Mouse (Mus musculus): Measurements from ENCODE around the gene Dst. TPM values are rescaled to one million over a fixed set of nuclear protein-coding genes. Genes with fewer than 3 reads are reported as not detected.

Dst gene
- polyA plus RNA-seq, 1 experiment, result 49.7 TPM

DNA sequence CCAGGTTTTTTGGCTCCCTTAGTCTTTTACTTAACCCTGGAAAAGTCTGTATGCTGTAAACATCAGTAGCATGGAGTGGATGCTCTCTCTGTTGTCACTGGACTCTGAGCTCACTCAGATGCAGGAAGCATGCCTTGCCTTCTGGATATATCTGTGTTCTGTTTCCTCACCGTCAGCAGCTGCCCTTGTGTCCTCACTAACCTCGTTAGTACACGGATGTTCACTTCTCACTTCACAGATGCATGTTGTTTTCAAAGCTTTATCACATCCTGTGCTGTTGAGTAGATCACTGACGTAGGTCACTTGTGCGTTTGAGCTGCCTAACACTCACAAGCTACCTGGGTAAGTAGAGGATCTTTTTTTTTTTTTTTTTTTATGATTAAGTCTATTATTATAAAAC is 279.5 kb downstream of the Dst start:
- Histone ChIP-seq H3K36me3 (ENCODE audit: control insufficient read depth, insufficient read depth) (peaks cover 55% of the 10 kb centered on the region), H3K4me2 (ENCODE audit: low read depth) (no peak overlapping the region), H3K27me3 (ENCODE audit: control insufficient read depth, insufficient read depth, insufficient read length) (no peaks in the 10 kb centered on the region), H3K79me2 (ENCODE audit: control insufficient read depth, insufficient read depth) (no peaks in the 10 kb centered on the region), H3K4me3 (no peak overlapping the region), H3ac (ENCODE audit: control insufficient read depth, insufficient read length) (no peak overlapping the region)
- TF ChIP-seq POLR2A (IDR thresholded peaks at IDR 0.05; ENCODE audit: insufficient read length, low read depth) (no peak), REST (IDR thresholded peaks at IDR 0.05; ENCODE audit: insufficient read depth, insufficient read length) (no peak), USF1 (IDR thresholded peaks at IDR 0.05; ENCODE audit: low read depth) (no peak), SRF (IDR thresholded peaks at IDR 0.05; ENCODE audit: control insufficient read depth, insufficient read length, low read depth) (no peak), MYOD1 (IDR thresholded peaks at IDR 0.05; ENCODE audit: control insufficient read depth in 1 of 3, insufficient read length in 2 of 3, low read depth in 2 of 3) (no peak)

DNA sequence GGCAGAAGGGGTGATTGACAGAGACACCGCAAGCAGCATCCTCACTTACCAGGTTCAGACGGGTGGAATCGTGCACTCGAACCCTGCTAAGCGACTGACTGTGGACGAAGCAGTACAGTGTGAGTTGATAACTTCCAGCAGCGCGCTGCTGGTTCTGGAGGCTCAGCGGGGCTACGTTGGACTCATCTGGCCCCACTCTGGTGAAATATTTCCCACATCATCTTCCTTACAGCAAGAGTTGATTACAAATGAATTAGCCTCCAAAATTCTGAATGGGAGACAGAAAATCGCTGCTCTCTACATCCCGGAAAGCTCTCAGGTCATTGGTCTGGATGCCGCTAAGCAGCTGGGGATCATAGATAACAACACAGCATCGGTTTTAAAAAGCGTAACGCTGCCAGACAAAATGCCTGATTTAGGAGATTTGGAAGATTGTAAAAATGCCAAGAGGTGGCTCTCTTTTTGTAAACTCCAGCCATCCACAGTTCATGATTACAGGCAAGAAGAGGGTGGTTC is 280.8 kb downstream of the Dst start:
- TF ChIP-seq REST (IDR thresholded peaks at IDR 0.05; ENCODE audit: insufficient read depth, insufficient read length), result no peak
- peak; percentile 53 for TF ChIP-seq POLR2AphosphoS2 (IDR thresholded peaks at IDR 0.05; ENCODE audit: insufficient read length, low read depth)
- Histone ChIP-seq H3ac (ENCODE audit: control insufficient read depth, insufficient read length) (no peak overlapping the region), H3K27me3 (ENCODE audit: control insufficient read depth, insufficient read depth, insufficient read length) (no peaks in the 10 kb centered on the region), H3K36me3 (ENCODE audit: control insufficient read depth, insufficient read depth) (peaks cover 58% of the 10 kb centered on the region), H3K79me2 (ENCODE audit: control insufficient read depth, insufficient read depth) (no peaks in the 10 kb centered on the region), H3K4me2 (ENCODE audit: low read depth) (no peak overlapping the region), H3K4me3 (no peak overlapping the region)

DNA sequence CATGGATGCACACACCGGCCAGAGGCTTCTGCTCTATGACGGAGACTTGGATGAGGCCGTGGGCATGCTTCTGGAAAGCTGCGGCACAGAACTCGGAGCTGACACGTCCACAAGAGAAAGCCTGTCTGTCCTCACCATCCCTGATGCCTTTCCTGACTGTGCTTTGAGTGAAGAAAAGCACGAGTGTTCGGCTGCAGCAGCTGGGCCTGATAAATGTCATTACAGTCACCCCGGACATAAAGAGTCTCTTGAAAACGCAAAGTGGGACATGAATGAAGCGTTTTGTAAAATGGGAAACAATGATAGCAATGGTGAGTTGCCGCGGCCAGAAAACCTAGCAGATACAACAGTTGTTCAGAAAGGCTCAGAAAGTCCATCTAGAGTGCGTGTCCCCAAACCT is 281.3 kb downstream of the Dst start:
- no peaks in the 10 kb centered on the region for H3K27me3 ChIP-seq (ENCODE audit: control insufficient read depth, insufficient read depth, insufficient read length)
- no peaks in the 10 kb centered on the region for H3K79me2 ChIP-seq (ENCODE audit: control insufficient read depth, insufficient read depth)
- H3ac ChIP-seq (ENCODE audit: control insufficient read depth, insufficient read length), result no peak overlapping the region
- no peak overlapping the region for H3K4me3 ChIP-seq
- H3K36me3 ChIP-seq (ENCODE audit: control insufficient read depth, insufficient read depth), result peaks cover 58% of the 10 kb centered on the region
- no peak overlapping the region for H3K4me2 ChIP-seq (ENCODE audit: low read depth)
- TF ChIP-seq MAX (IDR thresholded peaks at IDR 0.05; ENCODE audit: low read depth) (no peak), SRF (IDR thresholded peaks at IDR 0.05; ENCODE audit: control insufficient read depth, insufficient read length, low read depth) (no peak), REST (IDR thresholded peaks at IDR 0.05; ENCODE audit: insufficient read depth, insufficient read length) (no peak), CEBPB (IDR thresholded peaks at IDR 0.05; ENCODE audit: insufficient read depth, poor library complexity, severe bottlenecking) (no peak), TCF3 (IDR thresholded peaks at IDR 0.05; ENCODE audit: insufficient read length, low read depth) (no peak), E2F4 (IDR thresholded peaks at IDR 0.05; ENCODE audit: insufficient read depth) (no peak), MYOG (IDR thresholded peaks at IDR 0.05; ENCODE audit: control insufficient read depth in 1 of 3, insufficient read depth in 1 of 3, insufficient read length in 2 of 3, low read depth in 2 of 3) (no peak)

DNA sequence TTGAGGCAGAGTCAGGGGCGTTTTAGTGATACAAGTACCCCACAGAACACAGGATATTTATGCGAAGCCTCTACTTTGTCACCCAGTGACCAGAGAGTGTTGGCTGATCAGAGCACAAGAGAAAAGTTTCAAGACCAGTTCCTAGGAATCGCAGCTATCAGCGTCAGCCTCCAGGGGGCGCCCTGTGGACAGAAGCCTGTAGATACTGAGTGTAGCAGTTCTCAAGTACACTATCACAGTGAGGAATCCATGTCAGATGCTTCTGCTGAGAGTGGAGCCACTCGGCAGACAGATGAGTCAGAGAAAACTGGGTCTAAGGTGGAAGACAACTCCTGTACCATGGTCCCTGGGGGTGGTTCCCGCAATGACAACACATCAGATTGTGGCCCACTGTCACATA is 281.9 kb downstream of the Dst start:
- Histone ChIP-seq H3K36me3 (ENCODE audit: control insufficient read depth, insufficient read depth) (peaks cover 64% of the 10 kb centered on the region), H3K27me3 (ENCODE audit: control insufficient read depth, insufficient read depth, insufficient read length) (no peaks in the 10 kb centered on the region), H3ac (ENCODE audit: control insufficient read depth, insufficient read length) (no peak overlapping the region), H3K79me2 (ENCODE audit: control insufficient read depth, insufficient read depth) (no peaks in the 10 kb centered on the region), H3K4me3 (no peak overlapping the region), H3K4me2 (ENCODE audit: low read depth) (no peak overlapping the region)
- no peak for TF ChIP-seq E2F4 (IDR thresholded peaks at IDR 0.05; ENCODE audit: insufficient read depth)
- TF ChIP-seq USF1 (IDR thresholded peaks at IDR 0.05; ENCODE audit: low read depth), result no peak
- TF ChIP-seq SRF (IDR thresholded peaks at IDR 0.05; ENCODE audit: control insufficient read depth, insufficient read length, low read depth), result no peak
- peak; percentile 49 for TF ChIP-seq POLR2AphosphoS2 (IDR thresholded peaks at IDR 0.05; ENCODE audit: insufficient read length, low read depth)
- TF ChIP-seq MYOG (IDR thresholded peaks at IDR 0.05; ENCODE audit: control insufficient read depth in 1 of 3, insufficient read depth in 1 of 3, insufficient read length in 2 of 3, low read depth in 2 of 3), result no peak
- TF ChIP-seq CEBPB (IDR thresholded peaks at IDR 0.05; ENCODE audit: insufficient read depth, poor library complexity, severe bottlenecking), result no peak

DNA sequence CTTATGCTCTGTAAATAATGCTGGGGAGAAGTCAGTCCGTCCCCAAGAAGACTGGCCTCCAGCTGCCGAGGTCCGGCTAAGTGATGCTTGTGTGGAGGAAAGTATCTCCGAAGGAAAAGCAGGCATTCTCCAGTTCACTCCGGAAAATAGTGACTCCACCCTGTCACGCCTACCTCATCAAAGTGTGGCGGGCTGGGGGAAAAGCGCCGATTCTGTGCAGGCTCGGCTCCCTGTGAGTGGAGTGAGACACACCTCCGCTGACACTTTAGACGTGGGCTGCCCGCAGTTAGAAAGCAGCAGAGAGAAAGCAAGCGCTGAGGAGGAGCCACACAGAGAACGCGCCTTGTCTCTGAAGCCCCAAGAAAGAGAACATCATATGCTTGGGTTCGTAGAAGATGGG is 284.1 kb downstream of the Dst start:
- Histone ChIP-seq H3K36me3 (ENCODE audit: control insufficient read depth, insufficient read depth) (peaks cover 75% of the 10 kb centered on the region), H3K4me3 (no peak overlapping the region), H3ac (ENCODE audit: control insufficient read depth, insufficient read length) (no peak overlapping the region), H3K4me2 (ENCODE audit: low read depth) (no peak overlapping the region), H3K79me2 (ENCODE audit: control insufficient read depth, insufficient read depth) (no peaks in the 10 kb centered on the region), H3K27me3 (ENCODE audit: control insufficient read depth, insufficient read depth, insufficient read length) (no peaks in the 10 kb centered on the region)
- TF ChIP-seq MYOD1 (IDR thresholded peaks at IDR 0.05; ENCODE audit: control insufficient read depth in 1 of 3, insufficient read length in 2 of 3, low read depth in 2 of 3), result no peak
- TF ChIP-seq TCF3 (IDR thresholded peaks at IDR 0.05; ENCODE audit: insufficient read length, low read depth), result no peak
- TF ChIP-seq MAX (IDR thresholded peaks at IDR 0.05; ENCODE audit: low read depth), result no peak
- no peak for TF ChIP-seq REST (IDR thresholded peaks at IDR 0.05; ENCODE audit: insufficient read depth, insufficient read length)
- TF ChIP-seq POLR2AphosphoS2 (IDR thresholded peaks at IDR 0.05; ENCODE audit: insufficient read length, low read depth), result peak; percentile 32
- no peak for TF ChIP-seq SRF (IDR thresholded peaks at IDR 0.05; ENCODE audit: control insufficient read depth, insufficient read length, low read depth)
- no peak for TF ChIP-seq E2F4 (IDR thresholded peaks at IDR 0.05; ENCODE audit: insufficient read depth)

DNA sequence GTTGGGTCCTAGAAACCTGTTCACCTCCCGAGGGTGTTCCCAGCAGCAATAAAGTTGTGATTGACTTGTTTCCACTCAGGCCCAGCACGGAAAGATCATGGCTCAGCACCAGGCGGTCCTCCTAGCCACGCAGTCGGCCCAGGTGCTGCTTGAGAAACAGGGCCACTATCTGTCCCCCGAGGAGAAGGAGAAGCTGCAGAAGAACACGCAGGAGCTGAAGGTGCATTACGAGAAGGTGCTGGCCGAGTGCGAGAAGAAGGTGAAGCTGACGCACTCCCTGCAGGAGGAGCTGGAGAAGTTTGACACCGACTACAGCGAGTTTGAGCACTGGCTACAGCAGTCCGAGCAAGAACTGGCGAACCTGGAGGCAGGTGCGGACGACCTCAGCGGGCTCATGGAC is 292.8 kb downstream of the Dst start:
- no peak overlapping the region for H3ac ChIP-seq (ENCODE audit: control insufficient read depth, insufficient read length)
- no peak overlapping the region for H3K4me3 ChIP-seq
- no peaks in the 10 kb centered on the region for H3K79me2 ChIP-seq (ENCODE audit: control insufficient read depth, insufficient read depth)
- peaks cover 78% of the 10 kb centered on the region for H3K36me3 ChIP-seq (ENCODE audit: control insufficient read depth, insufficient read depth)
- H3K4me2 ChIP-seq (ENCODE audit: low read depth), result no peak overlapping the region
- no peaks in the 10 kb centered on the region for H3K27me3 ChIP-seq (ENCODE audit: control insufficient read depth, insufficient read depth, insufficient read length)
- TF ChIP-seq CEBPB (IDR thresholded peaks at IDR 0.05; ENCODE audit: insufficient read depth, poor library complexity, severe bottlenecking) (no peak), POLR2AphosphoS2 (IDR thresholded peaks at IDR 0.05; ENCODE audit: insufficient read length, low read depth) (peak; percentile 32)

All from myocyte (in vitro differentiated cells).